Mouse (Mus musculus): ENCODE results near the gene Cadm2.

GRCm38 (mm10) chr16:67346621-67347290 is 274.0 kb downstream of the Cadm2 start:
- TF ChIP-seq GATA1 (IDR thresholded peaks at IDR 0.05; ENCODE audit: borderline replicate concordance, low read length) (no peak), FLI1 (IDR thresholded peaks at IDR 0.05; ENCODE audit: low read length) (no peak)
